ENCODE assay signal across 9 mouse cellular contexts in genomic region chr17:66485742-66486141, GRCm38 (mm10). TPM values are rescaled to one million over a fixed set of nuclear protein-coding genes. Genes with fewer than 3 reads are reported as not detected.
A peak's percentile ranks its signal among the peaks of the same experiment; 100 is the strongest.
DNase-seq lines count a peak whose midpoint lies in the region; ATAC-seq and TF ChIP-seq lines count a peak whose summit lies in the region.
"Had no signal": no experiment of that assay in that cellular context is flagged by ENCODE, and none has a peak within 500 bp of the region (broad histone marks: within the 10 kb centered on the region; RNA-seq: fewer than 3 reads in every experiment).

No protein-coding gene starts in this region.

- H3K36me3 ChIP-seq in CH12.LX (replicated peaks in 1 of 2; ENCODE audit: control insufficient read depth in 1 of 2, insufficient read depth in 1 of 2, low read length in 1 of 2) = no peaks in the 10 kb centered on the region
- H3K36me3 ChIP-seq in embryonic facial prominence, embryonic 15.5 days = no peaks in the 10 kb centered on the region
- H3K36me3 ChIP-seq in heart, embryonic 10.5 days = no peaks in the 10 kb centered on the region
- no peaks in the 10 kb centered on the region for H3K36me3 ChIP-seq in liver, embryonic 14.5 days (replicated peaks; ENCODE audit: control insufficient read depth, insufficient read depth, low read depth)
- no peaks in the 10 kb centered on the region for H3K36me3 ChIP-seq in neural tube, embryonic 15.5 days
- H3K36me3 ChIP-seq: hindbrain, embryonic 15.5 days had no signal

- dilution Hi-C loops in CH12.LX (cut with MboI; ENCODE audit: extremely low pct_ligation_motif_present, extremely low pct_unique_long_range_greater_than_20kb, low sequenced_read_pairs) = no loop called here

- TF ChIP-seq POLR2A in CH12.LX (IDR thresholded peaks at IDR 0.05; ENCODE audit: low read depth, low read length) = no peak
- no peak for TF ChIP-seq POLR2A in bone marrow, adult 2 months (IDR thresholded peaks at IDR 0.05; ENCODE audit: borderline replicate concordance, control insufficient read depth, low read depth, low read length)

- ATAC-seq in embryonic facial prominence, embryonic 15.5 days (ENCODE audit: insufficient number of reproducible peaks, low FRiP score, low TSS enrichment, low read depth) = no peak
- no peak for ATAC-seq in liver, embryonic 14.5 days (ENCODE audit: insufficient read depth)
- ATAC-seq in neural tube, embryonic 15.5 days (ENCODE audit: low FRiP score) = 0 out of 2 replicates have a peak, but pooled peaks have one; percentile 53

- in situ Hi-C loops in CH12.LX (cut with MboI; ENCODE audit: low pct_ligation_motif_present, low pct_unique_long_range_greater_than_20kb, low sequenced_read_pairs) = loop anchor here (5.0 to 10.0 kb wide), 2 partner anchors 248 to 341 kb away; no protein-coding TSS in a partner anchor

- H3K4me2 ChIP-seq in CH12.LX (ENCODE audit: insufficient read depth, low read depth, poor library complexity, severe bottlenecking) = no peak overlapping the region; the same call in 1 of the 2 replicates
- H3K4me2 ChIP-seq in embryonic facial prominence, embryonic 15.5 days (replicated peaks) = peak overlapping the region; percentile 28; the same call in 1 of the 2 replicates
- no peak overlapping the region for H3K4me2 ChIP-seq in liver, embryonic 14.5 days (ENCODE audit: low read depth)
- peak overlapping the region; percentile 26 for H3K4me2 ChIP-seq in neural tube, embryonic 15.5 days
- H3K4me2 ChIP-seq: hindbrain, embryonic 15.5 days had no signal

- WGBS in bone marrow, adult 2 months = 17% methylated on average over 11 of the region's 11 CpGs
- 7% methylated on average over 11 of the region's 11 CpGs for WGBS in embryonic facial prominence, embryonic 15.5 days
- WGBS in heart, embryonic 10.5 days = 12% methylated on average over 11 of the region's 11 CpGs
- 6% methylated on average over 11 of the region's 11 CpGs for WGBS in liver, embryonic 14.5 days (ENCODE audit: insufficient replicate concordance)
- 9% methylated on average over 11 of the region's 11 CpGs for whole genome bisulfite sequencing in neural tube, embryonic 15.5 days

- no peak overlapping the region for H3K9ac ChIP-seq in CH12.LX (ENCODE audit: insufficient read depth, low read depth)
- no peak overlapping the region for H3K9ac ChIP-seq in embryonic facial prominence, embryonic 15.5 days
- H3K9ac ChIP-seq in liver, embryonic 14.5 days (replicated peaks) = no peak overlapping the region
- H3K9ac ChIP-seq in neural tube, embryonic 15.5 days (replicated peaks) = no peak overlapping the region
- H3K9ac ChIP-seq: hindbrain, embryonic 15.5 days had no signal

- peak; percentile 28 to 81; a peak in 2 of 4 replicates for TF ChIP-seq CTCF in CH12.LX (conservative IDR thresholded peaks at IDR 0.05 in 1 of 2, IDR thresholded peaks at IDR 0.05 in 1 of 2; ENCODE audit: low read depth in 2 of 2, low read length in 2 of 2)
- TF ChIP-seq CTCF in bone marrow, adult 2 months (IDR thresholded peaks at IDR 0.05; ENCODE audit: control insufficient read depth, insufficient read depth, low read length) = peak; percentile 74
- peak; percentile 85 for TF ChIP-seq CTCF in liver, embryonic 14.5 days (IDR thresholded peaks at IDR 0.05; ENCODE audit: low read depth)

- DNase-seq in CH12.LX (ENCODE audit: extremely low read depth) = peak; percentile 29
- peak; percentile 84 for DNase-seq in heart, embryonic 10.5 days (ENCODE audit: low spot score)
- peak; percentile 64 to 87 for DNase-seq in kidney, postnatal 36 days
- no peak for DNase-seq in liver, embryonic 14.5 days (ENCODE audit: low read depth in 3 of 3, low spot score in 3 of 3)
- DNase-seq in thymus, adult 18-20 months = peak; percentile 24 to 32

- H3K9me3 ChIP-seq in CH12.LX (replicated peaks; ENCODE audit: low read length) = peaks cover 1% of the 10 kb centered on the region
- no peaks in the 10 kb centered on the region for H3K9me3 ChIP-seq in embryonic facial prominence, embryonic 15.5 days (replicated peaks)
- H3K9me3 ChIP-seq in heart, embryonic 10.5 days = no peaks in the 10 kb centered on the region
- no peaks in the 10 kb centered on the region for H3K9me3 ChIP-seq in liver, embryonic 14.5 days (ENCODE audit: control insufficient read depth, low read length)
- H3K9me3 ChIP-seq in neural tube, embryonic 15.5 days (replicated peaks) = no peaks in the 10 kb centered on the region
- H3K9me3 ChIP-seq: hindbrain, embryonic 15.5 days had no signal

- no peak for TF ChIP-seq EP300 in CH12.LX (IDR thresholded peaks at IDR 0.05; ENCODE audit: low read length)
- TF ChIP-seq EP300 in liver, embryonic 14.5 days (IDR thresholded peaks at IDR 0.05; ENCODE audit: low read depth) = no peak

- H3K4me1 ChIP-seq in CH12.LX (ENCODE audit: control insufficient read depth in 1 of 2, insufficient read depth in 2 of 2) = peaks cover 0 to 3% of the 10 kb centered on the region in 2 experiments; a peak in 2 of 4 replicates
- H3K4me1 ChIP-seq in bone marrow, adult 2 months (ENCODE audit: control insufficient read depth, insufficient read depth, low read length) = no peaks in the 10 kb centered on the region
- peaks cover 5% of the 10 kb centered on the region; the same call in 1 of the 2 replicates for H3K4me1 ChIP-seq in embryonic facial prominence, embryonic 15.5 days
- peaks cover 15% of the 10 kb centered on the region for H3K4me1 ChIP-seq in heart, embryonic 10.5 days
- peaks cover 0 to 2% of the 10 kb centered on the region in 2 experiments; a peak in 3 of 4 replicates for H3K4me1 ChIP-seq in liver, embryonic 14.5 days (replicated peaks; ENCODE audit: control insufficient read depth in 2 of 2, insufficient read depth in 2 of 2, low read length in 1 of 2)
- peaks cover 5% of the 10 kb centered on the region for H3K4me1 ChIP-seq in neural tube, embryonic 15.5 days

- no peak overlapping the region for H3K4me3 ChIP-seq in CH12.LX (replicated peaks in 1 of 3; ENCODE audit: low read depth in 2 of 3, low read length in 2 of 3, poor library complexity in 1 of 3)
- no peak overlapping the region for H3K4me3 ChIP-seq in bone marrow, adult 2 months (replicated peaks; ENCODE audit: control insufficient read depth, low read depth, low read length)
- no peak overlapping the region for H3K4me3 ChIP-seq in embryonic facial prominence, embryonic 15.5 days (replicated peaks)
- no peak overlapping the region for H3K4me3 ChIP-seq in heart, embryonic 10.5 days
- no peak overlapping the region for H3K4me3 ChIP-seq in liver, embryonic 14.5 days (ENCODE audit: insufficient read depth in 1 of 2, low read depth in 2 of 2, low read length in 2 of 2)
- H3K4me3 ChIP-seq in neural tube, embryonic 15.5 days (replicated peaks) = no peak overlapping the region
- H3K4me3 ChIP-seq: hindbrain, embryonic 15.5 days had no signal

- no peaks in the 10 kb centered on the region for H3K27me3 ChIP-seq in CH12.LX (replicated peaks)
- no peaks in the 10 kb centered on the region for H3K27me3 ChIP-seq in embryonic facial prominence, embryonic 15.5 days
- H3K27me3 ChIP-seq in heart, embryonic 10.5 days (ENCODE audit: insufficient read depth, poor library complexity, severe bottlenecking) = peaks cover 20% of the 10 kb centered on the region
- H3K27me3 ChIP-seq in liver, embryonic 14.5 days (ENCODE audit: control insufficient read depth, insufficient read depth, low read length) = no peaks in the 10 kb centered on the region; the same call in 1 of the 2 replicates
- H3K27me3 ChIP-seq in neural tube, embryonic 15.5 days (replicated peaks) = no peaks in the 10 kb centered on the region
- H3K27me3 ChIP-seq: hindbrain, embryonic 15.5 days had no signal

- no peaks in the 10 kb centered on the region for H3K79me2 ChIP-seq in CH12.LX (replicated peaks; ENCODE audit: control insufficient read depth, extremely low read depth, insufficient read depth, poor library complexity, severe bottlenecking)

- no peak overlapping the region for H3K27ac ChIP-seq in CH12.LX (ENCODE audit: insufficient read depth, low read depth)
- no peak overlapping the region for H3K27ac ChIP-seq in bone marrow, adult 2 months (ENCODE audit: control insufficient read depth, insufficient read depth, low read depth, low read length, poor library complexity)
- no peak overlapping the region for H3K27ac ChIP-seq in embryonic facial prominence, embryonic 15.5 days (replicated peaks)
- H3K27ac ChIP-seq in heart, embryonic 10.5 days = no peak overlapping the region
- no peak overlapping the region for H3K27ac ChIP-seq in liver, embryonic 14.5 days
- H3K27ac ChIP-seq in neural tube, embryonic 15.5 days (replicated peaks) = no peak overlapping the region
- H3K27ac ChIP-seq: hindbrain, embryonic 15.5 days had no signal

- TF ChIP-seq RAD21 in CH12.LX (IDR thresholded peaks at IDR 0.05; ENCODE audit: low read depth, low read length) = peak; percentile 37

TF ChIP-seq in CH12.LX, 34 proteins besides CTCF, POLR2A, EP300 and RAD21 (continues in another document):
- no peak for TF ChIP-seq PAX5 (IDR thresholded peaks at IDR 0.05; ENCODE audit: low read length)
- peak; percentile 77 for TF ChIP-seq SMC3 (IDR thresholded peaks at IDR 0.05; ENCODE audit: low read depth, low read length)
- no peak for TF ChIP-seq ZNF384 (IDR thresholded peaks at IDR 0.05; ENCODE audit: low read depth, low read length)

RNA-seq across cellular contexts. Expression of gene Rab12, which starts 33.8 kb away (rescaled TPM):
- total RNA-seq in CH12.LX (2012; rRNA removed) (8.4 and 10.8 TPM in 2 replicates), CH12.LX (2014; rRNA removed) (16.1 and 17.1 TPM in 2 replicates)
- polyA plus RNA-seq in CH12.LX (2012; ENCODE audit: insufficient read length, low read depth) = 13.4 and 13.5 TPM in 2 replicates
- polyA plus RNA-seq in bone marrow, adult 2 months (2011; ENCODE audit: insufficient read depth, insufficient read length, low replicate concordance, missing spikeins) = 25.3 and 33.2 TPM in 2 replicates
- 49.7 and 54.1 TPM in 2 replicates for polyA plus RNA-seq in embryonic facial prominence, embryonic 15.5 days (2015; fragmentation: Nextera tagmentation; extraction: Ambion mirVana)
- polyA plus RNA-seq in heart, embryonic 10.5 days (2016; fragmentation: Nextera tagmentation; extraction: Ambion mirVana) = 41.4 and 46.3 TPM in 2 replicates
- 5.3 and 8.4 TPM in 2 replicates for polyA plus RNA-seq in liver, embryonic 14.5 days (2012; rRNA removed)
- polyA plus RNA-seq in liver, embryonic 14.5 days (2014; fragmentation: Nextera tagmentation; extraction: Ambion mirVana) = 5.4 and 7.2 TPM in 2 replicates
- polyA plus RNA-seq in neural tube, embryonic 15.5 days (2015; fragmentation: Nextera tagmentation; extraction: Ambion mirVana) = 72.6 and 82.6 TPM in 2 replicates

RNA-seq across cellular contexts. Expression of gene Mtcl1, which starts 36.2 kb away (rescaled TPM):
- total RNA-seq in CH12.LX (2012; rRNA removed) (not detected in 2 replicates), CH12.LX (2014; rRNA removed) (not detected in 2 replicates)
- not detected in 2 replicates for polyA plus RNA-seq in CH12.LX (2012; ENCODE audit: insufficient read length, low read depth)
- polyA plus RNA-seq in bone marrow, adult 2 months (2011; ENCODE audit: insufficient read depth, insufficient read length, low replicate concordance, missing spikeins) = 4.2 TPM in 1 of 2 replicates, not detected in the other
- polyA plus RNA-seq in embryonic facial prominence, embryonic 15.5 days (2015; fragmentation: Nextera tagmentation; extraction: Ambion mirVana) = 5.3 and 5.8 TPM in 2 replicates
- 2.4 and 3.7 TPM in 2 replicates for polyA plus RNA-seq in heart, embryonic 10.5 days (2016; fragmentation: Nextera tagmentation; extraction: Ambion mirVana)
- polyA plus RNA-seq in liver, embryonic 14.5 days (2012; rRNA removed) = 0.08 and 0.17 TPM in 2 replicates
- polyA plus RNA-seq in liver, embryonic 14.5 days (2014; fragmentation: Nextera tagmentation; extraction: Ambion mirVana) = 0.06 TPM in 1 of 2 replicates, not detected in the other
- polyA plus RNA-seq in neural tube, embryonic 15.5 days (2015; fragmentation: Nextera tagmentation; extraction: Ambion mirVana) = 26.5 and 27.7 TPM in 2 replicates

Comparison
In these comparisons a context has a peak if more than half of its experiments do, and no peak if none do; other contexts are left out.
1. DNase-seq: peak in CH12.LX (single experiment), heart, embryonic 10.5 days (single experiment), kidney, postnatal 36 days (2 of 2) and thymus, adult 18-20 months (2 of 2); none in liver, embryonic 14.5 days (0 of 3).
2. H3K4me2 ChIP-seq: peak in embryonic facial prominence, embryonic 15.5 days (single experiment) and neural tube, embryonic 15.5 days (single experiment); none in CH12.LX (single experiment) and liver, embryonic 14.5 days (single experiment).
3. Peak in every context shown above with its lines, with median percentiles within 50 percentile points of each other: CTCF ChIP-seq.